In genomic region chr10:22301641-22302040, GRCm38 (mm10) we compare ENCODE assay signal across 13 mouse cellular contexts. TPM values are rescaled to one million over a fixed set of nuclear protein-coding genes. Genes with fewer than 3 reads are reported as not detected.
DNase-seq lines count a peak whose midpoint lies in the region.
"Had no signal": no experiment of that assay in that cellular context is flagged by ENCODE, and none has a peak within 500 bp of the region (broad histone marks: within the 10 kb centered on the region; RNA-seq: fewer than 3 reads in every experiment).

No protein-coding gene starts in this region.

- 14% methylated on average over 1 of the region's 1 CpGs for WGBS in macrophage (ENCODE audit: missing documents)
- 80% methylated on average over 1 of the region's 1 CpGs for WGBS in heart, embryonic 10.5 days

- no peaks in the 10 kb centered on the region for H3K27me3 ChIP-seq in heart, embryonic 10.5 days (ENCODE audit: insufficient read depth, poor library complexity, severe bottlenecking)
- H3K27me3 ChIP-seq: limb, embryonic 12.5 days had no signal

- peak overlapping the region; percentile 90 for H3K27ac ChIP-seq in macrophage
- no peak overlapping the region for H3K27ac ChIP-seq in heart, embryonic 10.5 days
- H3K27ac ChIP-seq: kidney, postnatal 0 days; limb, embryonic 12.5 days; stomach, postnatal 0 days had no signal

- H3K4me3 ChIP-seq in macrophage (ENCODE audit: inconsistent target): peak overlapping the region; percentile 50
- no peak overlapping the region for H3K4me3 ChIP-seq in heart, embryonic 10.5 days
- H3K4me3 ChIP-seq: limb, embryonic 12.5 days had no signal

- no peaks in the 10 kb centered on the region for H3K4me1 ChIP-seq in heart, embryonic 10.5 days
- H3K4me1 ChIP-seq: limb, embryonic 12.5 days had no signal

- DNase-seq in thymus, postnatal 14 days: peak; percentile 8
- DNase-seq in thymus, adult 18-20 months: no peak
- DNase-seq in T-cell, adult 2 months (ENCODE audit: low spot score): peak; percentile 56
- peak; percentile 14 for DNase-seq in thymus, postnatal 4 days
- DNase-seq in frontal cortex, postnatal 25 days (ENCODE audit: low spot score in 2 of 2): no peak
- DNase-seq in embryo, embryonic 11 days: no peak
- DNase-seq in heart, embryonic 10.5 days (ENCODE audit: low spot score): no peak
- DNase-seq: forebrain, postnatal 0 days; layer of hippocampus, postnatal 36 days had no signal

- H3K79me2 ChIP-seq in macrophage (ENCODE audit: inconsistent target): peaks cover 56% of the 10 kb centered on the region

- peaks cover 7% of the 10 kb centered on the region; the same call in 1 of the 2 replicates for H3K36me3 ChIP-seq in macrophage (ENCODE audit: inconsistent target)
- H3K36me3 ChIP-seq in heart, embryonic 10.5 days: no peaks in the 10 kb centered on the region
- H3K36me3 ChIP-seq: limb, embryonic 12.5 days had no signal

- H3K9me3 ChIP-seq in heart, embryonic 10.5 days: no peaks in the 10 kb centered on the region
- H3K9me3 ChIP-seq: limb, embryonic 12.5 days had no signal

RNA-seq across cellular contexts. Expression of gene Raet1d, which starts 58.7 kb away (rescaled TPM):
- total RNA-seq in macrophage (2018; cell fraction: chromatin; rRNA removed): 1 to 10 TPM; 2.6 to 9.1 (median 4.4) TPM
- total RNA-seq in macrophage (2018; cell fraction: cytosol; rRNA removed): 1 to 10 TPM; 1.1 to 6.0 (median 3.4) TPM
- 1 to 10 TPM; 1.2 to 9.4 (median 4.0) TPM for total RNA-seq in macrophage (2018; cell fraction: nucleus; rRNA removed)
- polyA plus RNA-seq in macrophage (2018): 0.86 to 11.8 TPM (median 4.7 TPM) in 3 replicates
- polyA plus RNA-seq in heart, embryonic 10.5 days (2016; fragmentation: Nextera tagmentation; extraction: Ambion mirVana): 14.8 and 19.3 TPM in 2 replicates
- total RNA-seq: layer of hippocampus, postnatal 36 days had no signal

Comparison
In these comparisons a context has a peak if more than half of its experiments do, and no peak if none do; other contexts are left out.
1. DNase-seq: peak in thymus, postnatal 14 days (single experiment), T-cell, adult 2 months (single experiment) and thymus, postnatal 4 days (single experiment); none in thymus, adult 18-20 months (0 of 2), frontal cortex, postnatal 25 days (0 of 2), embryo, embryonic 11 days (single experiment) and heart, embryonic 10.5 days (single experiment).